In the genomic region with DNA sequence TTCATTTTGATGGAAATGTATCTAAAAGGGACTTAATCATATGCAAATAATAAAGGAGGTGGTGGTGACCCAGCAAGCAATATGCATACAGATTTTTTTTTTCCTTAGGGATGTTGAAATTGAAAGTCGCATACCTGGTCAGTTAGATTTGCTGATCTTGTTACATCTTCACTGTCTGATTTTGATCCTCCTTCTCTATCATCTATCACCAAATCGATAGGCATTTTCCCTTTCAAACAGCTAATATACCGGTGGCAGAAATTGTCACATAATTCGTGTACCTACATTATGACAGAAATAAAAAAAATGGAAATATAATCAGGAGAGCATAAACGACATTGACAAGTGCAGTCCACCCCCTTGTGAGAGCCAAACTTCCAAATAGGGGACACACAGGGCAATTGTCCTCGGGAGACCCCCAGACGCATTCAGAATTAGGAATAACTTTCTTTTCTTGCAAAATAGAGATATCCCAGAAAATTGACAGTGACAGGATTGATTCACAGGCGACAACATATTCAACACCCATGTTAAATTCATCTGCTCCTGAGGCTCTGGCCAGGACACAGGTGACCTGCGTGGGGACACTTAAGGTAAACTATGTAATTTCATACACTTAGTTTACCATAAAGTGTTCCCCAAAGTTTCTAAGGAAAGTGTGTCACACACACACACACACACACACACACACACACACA, we compare ENCODE assay signal across 11 mouse cellular contexts. TPM values are rescaled to one million over a fixed set of nuclear protein-coding genes. Genes with fewer than 3 reads are reported as not detected.
DNase-seq lines count a peak whose midpoint lies in the region; ATAC-seq and TF ChIP-seq lines count a peak whose summit lies in the region.
"Had no signal": no experiment of that assay in that cellular context is flagged by ENCODE, and none has a peak within 500 bp of the region (broad histone marks: within the 10 kb centered on the region; RNA-seq: fewer than 3 reads in every experiment).

No protein-coding gene starts in this region.

- H3K27me3 ChIP-seq in heart, embryonic 11.5 days (ENCODE audit: control insufficient read depth, insufficient read depth, low read length) = no peaks in the 10 kb centered on the region
- no peaks in the 10 kb centered on the region for H3K27me3 ChIP-seq in intestine, postnatal 0 days (replicated peaks; ENCODE audit: control insufficient read depth, insufficient read depth, low read length)

- peak overlapping the region; percentile 23 for H3K4me3 ChIP-seq in heart, embryonic 11.5 days (ENCODE audit: low read depth, low read length)
- 0 out of 2 replicates have a peak overlapping the region, but pooled peaks have one; percentile 30 for H3K4me3 ChIP-seq in intestine, postnatal 0 days (ENCODE audit: low read depth, low read length)
- H3K4me3 ChIP-seq: gastrocnemius, adult 2 months had no signal

- H3K9me3 ChIP-seq in heart, embryonic 11.5 days (replicated peaks; ENCODE audit: control insufficient read depth, low read length) = no peaks in the 10 kb centered on the region
- no peaks in the 10 kb centered on the region for H3K9me3 ChIP-seq in intestine, postnatal 0 days (ENCODE audit: control insufficient read depth)

- no peak for ATAC-seq in heart, embryonic 11.5 days (replicated peaks; ENCODE audit: insufficient number of reproducible peaks, low FRiP score, low TSS enrichment)
- ATAC-seq in intestine, postnatal 0 days = no peak
- ATAC-seq in megakaryocyte-erythroid progenitor cell, adult 5-6 weeks (replicated peaks; ENCODE audit: low FRiP score, low TSS enrichment, poor library complexity, severe bottlenecking) = no peak

- DNase-seq in heart, adult 8-10 months (ENCODE audit: low spot score) = no peak
- peak; percentile 38 for DNase-seq in retina, postnatal 1 day
- DNase-seq in retina, embryonic 14.5 days (ENCODE audit: low spot score) = no peak
- no peak for DNase-seq in testis, postnatal 10 days (ENCODE audit: low spot score)
- no peak for DNase-seq in kidney, adult 9 months
- DNase-seq: gastrocnemius, adult 2 months; layer of hippocampus, adult 9-11 months; thymus, postnatal 14 days had no signal

- 43% methylated on average over 9 of the region's 9 CpGs for WGBS in heart, embryonic 11.5 days (ENCODE audit: insufficient replicate concordance)
- 59% methylated on average over 9 of the region's 9 CpGs for WGBS in intestine, postnatal 0 days

- peaks cover 48% of the 10 kb centered on the region for H3K4me1 ChIP-seq in heart, embryonic 11.5 days (ENCODE audit: control insufficient read depth, insufficient read depth, low read length)
- no peaks in the 10 kb centered on the region for H3K4me1 ChIP-seq in intestine, postnatal 0 days (replicated peaks; ENCODE audit: control insufficient read depth, insufficient read depth, low read length)

- no peak for TF ChIP-seq CTCF in intestine, postnatal 0 days (IDR thresholded peaks at IDR 0.05; ENCODE audit: low read depth)

- H3K9ac ChIP-seq in heart, embryonic 11.5 days (ENCODE audit: low read depth, low read length) = peak overlapping the region; percentile 63
- H3K9ac ChIP-seq in intestine, postnatal 0 days (ENCODE audit: low read depth, low read length) = peak overlapping the region; percentile 46; the same call in 1 of the 2 replicates

- H3K4me2 ChIP-seq in heart, embryonic 11.5 days = peak overlapping the region; percentile 81
- H3K4me2 ChIP-seq in intestine, postnatal 0 days (replicated peaks; ENCODE audit: low read depth) = peak overlapping the region; percentile 59

- peaks cover 2% of the 10 kb centered on the region; the same call in 1 of the 2 replicates for H3K36me3 ChIP-seq in heart, embryonic 11.5 days (ENCODE audit: control insufficient read depth, insufficient read depth, low read length)
- H3K36me3 ChIP-seq in intestine, postnatal 0 days (ENCODE audit: control insufficient read depth, insufficient read depth) = peaks cover 7% of the 10 kb centered on the region; the same call in 1 of the 2 replicates

- H3K27ac ChIP-seq in heart, embryonic 11.5 days (ENCODE audit: low read depth, low read length) = peak overlapping the region; percentile 70; the same call in 1 of the 2 replicates
- H3K27ac ChIP-seq in intestine, postnatal 0 days (ENCODE audit: low read depth, low read length) = no peak overlapping the region
- H3K27ac ChIP-seq: gastrocnemius, adult 2 months had no signal

RNA-seq across cellular contexts. Expression of a gene that starts 7.5 kb away (rescaled TPM):
- polyA plus RNA-seq in heart, embryonic 11.5 days (2014; fragmentation: Nextera tagmentation; extraction: Ambion mirVana) = 72.8 and 89.0 TPM in 2 replicates
- 10 to 100 TPM; 27.9 to 32.8 (median 30.9) TPM for total RNA-seq in heart, adult 8-10 months (2022)
- polyA plus RNA-seq in intestine, postnatal 0 days (2015; fragmentation: Nextera tagmentation; extraction: Ambion mirVana) = 22.1 and 22.9 TPM in 2 replicates
- total RNA-seq in megakaryocyte-erythroid progenitor cell, adult 5-6 weeks (2014; fragmentation: Nextera tagmentation) = 14.5 and 20.7 TPM in 2 replicates
- 19.9 and 45.5 TPM in 2 replicates for total RNA-seq in megakaryocyte-erythroid progenitor cell, adult 5-6 weeks (2017)
